Mouse (Mus musculus) hindbrain, embryonic 16.5 days (tissue): ENCODE results near the gene Ccdc141. TPM values are rescaled to one million over a fixed set of nuclear protein-coding genes. Genes with fewer than 3 reads are reported as not detected.
"Not testable (repeated sequence)": the region's sequence is repeated elsewhere in the genome, so short reads cannot be mapped to it uniquely, and the experiment has no call there.

Experiments
- ATAC-seq: fragments of 200-750 bp; cut with Nextera tagmentation; 2 replicates; pipeline ENCODE4 v1.8.0; 2017; ENCODE audit warnings: moderate TSS enrichment, moderate library complexity
- H3K27ac ChIP-seq: fragments of 300-500 bp; sonication (generic); 2 replicates; pipeline ENCODE4 v1.5.1; 2014; ENCODE audit warnings: low read depth, mild to moderate bottlenecking, control low read depth, low read length, moderate library complexity
- H3K27me3 ChIP-seq: fragments of 300-500 bp; sonication (generic); replicated peaks from 2 replicates; pipeline ENCODE4 v1.6.1; 2014; ENCODE audit warnings: low read length; ENCODE audit not compliant: control insufficient read depth, insufficient read depth
- H3K36me3 ChIP-seq: fragments of 300-500 bp; sonication (generic); 2 replicates; pipeline ENCODE4 v1.6.1; 2014; ENCODE audit warnings: mild to moderate bottlenecking, low read length, moderate library complexity, mixed read lengths; ENCODE audit not compliant: control insufficient read depth, insufficient read depth
- H3K4me1 ChIP-seq: fragments of 300-500 bp; sonication (generic); 2 replicates; pipeline ENCODE4 v1.6.1; 2014; ENCODE audit warnings: low read depth, low read length; ENCODE audit not compliant: control insufficient read depth, insufficient read depth
- H3K4me2 ChIP-seq: fragments of 300-500 bp; sonication (generic); 2 replicates; pipeline ENCODE4 v1.6.1; 2014; ENCODE audit warnings: mild to moderate bottlenecking, low read length, control low read depth, moderate library complexity
- H3K4me3 ChIP-seq: fragments of 300-500 bp; sonication (generic); 2 replicates; pipeline ENCODE4 v1.5.1; 2014; ENCODE audit warnings: mild to moderate bottlenecking, low read length, control low read depth, moderate library complexity
- H3K9ac ChIP-seq: fragments of 300-500 bp; sonication (generic); 2 replicates; pipeline ENCODE4 v1.6.1; 2014; ENCODE audit warnings: low read depth, mild to moderate bottlenecking, control low read depth, low read length, moderate library complexity
- H3K9me3 ChIP-seq: fragments of 300-500 bp; sonication (generic); 2 replicates; pipeline ENCODE4 v1.6.1; 2014; ENCODE audit warnings: mild to moderate bottlenecking, low read length, moderate library complexity; ENCODE audit not compliant: control insufficient read depth
- WGBS: fragments of 180-500 bp; shearing (Covaris S2); extraction: QIAGEN DNeasy Blood & Tissue Kit; methylation state at CpG from one replicate; pipeline ENCODE4 v1.1.7; 2014; 5-methylcytosine and 5-hydroxymethylcytosine counted together
- polyA plus RNA-seq: library from polyadenylated mRNA; unstranded; fragments of >200 nt; fragmentation: Nextera tagmentation; extraction: Ambion mirVana; gene quantifications from 2 replicates; pipeline ENCODE4 v1.2.1, GENCODE M21; 2015

Ccdc141 gene
- polyA plus RNA-seq, 1 experiment from 2014 or later = 9.9 TPM

GRCm38 (mm10) chr2:77039281-77039680 lies 131.2 kb downstream of the Ccdc141 start:
- H3K9me3 ChIP-seq = no peaks in the 10 kb centered on the region
- no peak overlapping the region for H3K27ac ChIP-seq
- no peak for ATAC-seq
- H3K4me1 ChIP-seq = no peaks in the 10 kb centered on the region
- WGBS = 85% methylated on average over 4 of the region's 4 CpGs
- no peaks in the 10 kb centered on the region for H3K27me3 ChIP-seq
- H3K36me3 ChIP-seq = no peaks in the 10 kb centered on the region
- H3K4me2 ChIP-seq = no peak overlapping the region
- H3K9ac ChIP-seq = no peak overlapping the region
- no peak overlapping the region for H3K4me3 ChIP-seq

DNA sequence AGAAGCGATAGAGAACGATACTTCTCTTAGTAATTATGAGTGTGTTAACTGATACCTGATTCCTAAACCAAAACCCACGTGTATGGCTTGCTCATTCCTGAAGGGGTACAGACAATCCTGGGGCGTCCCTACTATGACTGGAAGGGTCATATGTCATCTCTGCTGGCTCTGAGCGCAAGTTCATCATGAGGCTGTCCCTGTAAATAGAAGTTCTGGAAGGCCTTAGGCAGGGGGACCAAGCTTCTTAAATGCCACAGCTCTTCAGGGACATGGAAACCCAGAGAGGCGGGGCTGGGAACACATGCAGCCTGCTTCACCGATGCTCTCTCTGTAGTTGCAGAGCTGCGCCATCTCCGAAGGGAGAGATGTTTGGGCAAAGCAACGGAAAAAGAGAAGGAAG lies 133.2 kb downstream of the Ccdc141 start:
- Histone ChIP-seq H3K4me3 (no peak overlapping the region), H3K9ac (no peak overlapping the region), H3K9me3 (no peaks in the 10 kb centered on the region), H3K27ac (no peak overlapping the region), H3K27me3 (no peaks in the 10 kb centered on the region), H3K36me3 (no peaks in the 10 kb centered on the region), H3K4me1 (no peaks in the 10 kb centered on the region), H3K4me2 (no peak overlapping the region)
- WGBS = 91% methylated on average over 10 of the region's 10 CpGs
- ATAC-seq = no peak

GRCm38 (mm10) chr2:77034112-77034511 lies 136.3 kb downstream of the Ccdc141 start:
- Histone ChIP-seq H3K4me2 (no peak overlapping the region), H3K4me1 (no peaks in the 10 kb centered on the region), H3K36me3 (no peaks in the 10 kb centered on the region), H3K9me3 (no peaks in the 10 kb centered on the region), H3K27me3 (no peaks in the 10 kb centered on the region), H3K27ac (no peak overlapping the region), H3K9ac (no peak overlapping the region), H3K4me3 (no peak overlapping the region)
- whole genome bisulfite sequencing = 88% methylated on average over 4 of the region's 4 CpGs
- ATAC-seq = no peak

DNA sequence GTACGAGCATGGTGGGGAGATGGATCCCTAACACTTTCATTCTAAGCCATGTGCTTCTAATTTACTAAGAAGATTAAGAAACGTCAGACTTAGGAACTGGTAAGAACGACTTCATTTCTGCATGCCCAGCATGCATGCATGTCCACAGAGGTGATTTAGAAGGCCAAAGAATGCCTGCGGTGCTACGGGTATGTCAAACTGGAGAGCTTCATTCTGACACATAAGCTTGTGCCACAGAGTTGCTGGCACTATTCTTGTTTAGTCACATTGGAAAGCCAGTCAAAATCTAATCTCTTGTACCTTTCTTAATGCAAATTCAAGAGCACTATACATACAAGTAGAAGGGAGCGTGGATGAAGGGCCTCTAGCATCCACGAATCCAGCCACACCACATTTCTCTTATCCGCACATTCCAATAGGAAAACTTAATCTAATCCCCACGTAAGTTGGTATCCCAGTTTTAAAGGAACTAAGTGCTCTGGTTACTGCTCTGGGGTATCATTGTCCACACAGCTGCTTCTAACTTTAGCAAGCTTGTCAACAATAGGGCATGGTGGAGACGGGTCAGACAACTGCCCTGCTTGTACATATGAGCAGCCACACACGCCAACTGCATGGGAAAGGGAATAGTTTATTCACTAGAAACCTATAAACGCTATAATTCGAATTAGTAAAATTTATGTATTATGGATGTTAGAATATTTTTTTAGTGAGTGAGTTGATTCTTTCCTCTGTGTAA lies 136.9 kb downstream of the Ccdc141 start:
- H3K27me3 ChIP-seq = no peaks in the 10 kb centered on the region
- WGBS = 85% methylated on average over 13 of the region's 13 CpGs
- ATAC-seq = no peak

DNA sequence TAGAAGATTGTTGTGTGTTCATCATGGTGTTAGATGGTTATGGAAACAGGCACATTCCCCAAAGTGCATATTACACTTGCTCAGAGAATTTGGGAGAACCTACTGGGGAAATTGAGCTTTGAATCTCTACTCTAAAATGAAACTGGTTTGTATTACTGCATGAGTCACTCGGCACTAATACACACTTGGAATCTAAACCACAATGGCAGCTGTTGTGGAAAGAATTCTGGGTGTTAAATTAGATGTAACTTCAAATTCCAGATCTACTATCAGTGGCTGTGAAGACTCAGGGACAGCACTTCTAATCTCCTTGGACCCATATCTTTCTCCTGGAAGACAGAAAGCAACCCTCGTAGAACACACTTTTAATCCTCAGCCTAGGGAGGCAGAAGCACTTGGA lies 149.8 kb downstream of the Ccdc141 start:
- Histone ChIP-seq H3K27me3 (no peaks in the 10 kb centered on the region), H3K36me3 (no peaks in the 10 kb centered on the region), H3K4me1 (no peaks in the 10 kb centered on the region), H3K27ac (no peak overlapping the region), H3K4me3 (no peak overlapping the region), H3K4me2 (no peak overlapping the region), H3K9ac (no peak overlapping the region), H3K9me3 (no peaks in the 10 kb centered on the region)
- WGBS = 95% methylated on average over 2 of the region's 2 CpGs
- ATAC-seq = no peak

More for the DNA sequence above, 136.9 kb downstream of the Ccdc141 start:
- Histone ChIP-seq H3K9ac (no peak overlapping the region), H3K4me2 (no peak overlapping the region), H3K27ac (no peak overlapping the region), H3K4me3 (no peak overlapping the region), H3K9me3 (no peaks in the 10 kb centered on the region), H3K4me1 (no peaks in the 10 kb centered on the region), H3K36me3 (no peaks in the 10 kb centered on the region)

DNA sequence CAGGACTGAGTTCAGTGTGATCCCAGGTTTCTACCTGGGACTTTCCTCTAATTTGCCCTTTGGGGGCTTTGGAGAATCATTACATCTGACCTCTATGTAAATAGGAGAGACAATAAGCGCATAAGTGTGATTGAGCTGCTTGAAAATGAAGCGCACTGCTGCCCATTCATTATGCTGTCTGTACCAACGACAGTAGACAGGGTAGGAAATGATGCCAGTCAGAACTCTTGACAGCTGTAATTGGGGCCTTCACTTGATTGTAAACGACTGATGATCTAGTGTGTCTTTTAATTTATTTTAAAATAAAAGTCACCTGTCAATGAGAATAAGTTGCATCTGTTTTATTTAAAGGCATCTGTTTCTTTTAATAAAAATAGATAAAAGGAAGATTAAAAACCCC lies 152.7 kb downstream of the Ccdc141 start:
- H3K36me3 ChIP-seq = no peaks in the 10 kb centered on the region
- H3K4me3 ChIP-seq = no peak overlapping the region
- H3K27ac ChIP-seq = no peak overlapping the region
- no peaks in the 10 kb centered on the region for H3K27me3 ChIP-seq
- 57% methylated on average over 4 of the region's 4 CpGs for WGBS
- no peaks in the 10 kb centered on the region for H3K9me3 ChIP-seq
- ATAC-seq = no peak
- no peak overlapping the region for H3K9ac ChIP-seq
- no peaks in the 10 kb centered on the region for H3K4me1 ChIP-seq
- no peak overlapping the region for H3K4me2 ChIP-seq

GRCm38 (mm10) chr2:77013449-77013848 lies 157.0 kb downstream of the Ccdc141 start:
- H3K4me3 ChIP-seq = not testable (repeated sequence)

DNA sequence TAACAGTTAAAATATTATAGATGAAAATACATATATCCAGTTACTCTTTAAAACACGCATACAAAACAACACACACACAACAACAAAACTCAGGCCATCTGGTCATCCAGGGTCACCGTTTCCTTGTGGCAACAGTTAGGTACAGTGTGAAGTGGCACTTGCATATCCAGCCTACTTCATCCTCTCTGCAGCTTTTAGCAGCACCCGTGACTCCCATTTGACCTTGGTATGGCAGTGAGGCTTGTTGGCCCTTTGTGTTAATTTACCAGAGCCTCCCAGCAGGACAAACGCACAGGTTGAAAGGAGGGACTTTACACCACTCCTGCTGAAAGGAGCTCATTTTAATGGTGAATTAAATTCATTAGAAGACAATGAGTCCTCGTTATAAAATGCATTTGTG lies 158.5 kb downstream of the Ccdc141 start:
- Histone ChIP-seq H3K9ac (no peak overlapping the region), H3K4me1 (no peaks in the 10 kb centered on the region), H3K36me3 (no peaks in the 10 kb centered on the region), H3K27me3 (no peaks in the 10 kb centered on the region), H3K27ac (no peak overlapping the region), H3K4me3 (no peak overlapping the region), H3K9me3 (no peaks in the 10 kb centered on the region), H3K4me2 (no peak overlapping the region)
- 66% methylated on average over 5 of the region's 5 CpGs for WGBS
- ATAC-seq = no peak

More at GRCm38 (mm10) chr2:77013449-77013848, 157.0 kb downstream of the Ccdc141 start:
- not testable (repeated sequence) for H3K9me3 ChIP-seq, ATAC-seq, H3K9ac ChIP-seq, H3K4me1 ChIP-seq, H3K27ac ChIP-seq, H3K4me2 ChIP-seq, H3K36me3 ChIP-seq, H3K27me3 ChIP-seq
- 91% methylated on average over 6 of the region's 6 CpGs for WGBS

- Histone ChIP-seq H3K27me3 (no peaks in the 10 kb centered on the region), H3K9me3 (no peaks in the 10 kb centered on the region), H3K4me3 (no peak overlapping the region), H3K9ac (no peak overlapping the region), H3K36me3 (no peaks in the 10 kb centered on the region), H3K27ac (no peak overlapping the region), H3K4me1 (no peaks in the 10 kb centered on the region), H3K4me2 (no peak overlapping the region)
- 46% methylated on average over 7 of the region's 7 CpGs for WGBS
- no peak; the same call in 1 of the 2 replicates for ATAC-seq
Observed at GRCm38 (mm10) chr2:77007015-77007414, 163.4 kb downstream of the Ccdc141 start.
